Mouse (Mus musculus) neutrophil, adult 5-6 weeks (primary cell): ENCODE measurements around the gene L3mbtl3. TPM values are rescaled to one million over a fixed set of nuclear protein-coding genes. Genes with fewer than 3 reads are reported as not detected.

Experiments
- ATAC-seq: fragments of 151-379, 151-347 bp; 2 replicates; pipeline ENCODE4 v1.8.0; 2017; ENCODE audit warnings: mild to moderate bottlenecking, moderate TSS enrichment; ENCODE audit not compliant: insufficient number of reproducible peaks, poor library complexity, low FRiP score, severe bottlenecking; ENCODE audit errors: extremely low read depth
- total RNA-seq: library from RNA; stranded (forward); fragments of 200-1000 nt; gene quantifications from 2 replicates; pipeline ENCODE4 v1.2.3, GENCODE M21; 2017

L3mbtl3 gene
- total RNA-seq, 1 experiment from 2014 or later: 46.1 TPM

GRCm38 (mm10) chr10:26350153-26350552 lies 25.6 kb downstream of the L3mbtl3 start:
- ATAC-seq: no peak

GRCm38 (mm10) chr10:26347614-26348013 lies 28.2 kb downstream of the L3mbtl3 start:
- ATAC-seq: no peak

- no peak for ATAC-seq
These were observed 29.9 kb downstream of the L3mbtl3 start for GRCm38 (mm10) chr10:26345879-26346278.

GRCm38 (mm10) chr10:26337896-26338503 lies 37.8 kb downstream of the L3mbtl3 start:
- no peak for ATAC-seq

DNA sequence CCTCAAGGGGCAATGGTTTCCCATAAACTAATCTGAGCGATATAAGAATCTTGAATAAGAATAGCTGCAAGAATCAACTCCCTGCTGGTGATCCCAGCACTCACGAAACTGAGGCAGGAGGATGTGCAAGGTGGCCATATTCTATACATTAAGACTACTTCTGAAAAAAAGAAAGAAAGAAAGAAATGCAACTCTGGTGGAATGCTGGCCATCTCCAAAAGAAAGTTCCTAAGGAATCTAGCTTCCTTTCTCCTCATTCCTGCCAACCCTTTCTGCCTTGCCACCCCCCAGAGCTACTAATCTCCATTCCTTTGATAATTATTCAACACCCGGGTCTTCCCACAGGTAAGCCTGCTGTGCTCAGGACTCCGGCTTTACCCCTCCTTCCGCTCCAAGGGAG lies 41.8 kb downstream of the L3mbtl3 start:
- ATAC-seq: no peak

- ATAC-seq: no peak
These were observed 43.0 kb downstream of the L3mbtl3 start for GRCm38 (mm10) chr10:26332781-26333180.

GRCm38 (mm10) chr10:26328843-26329242 lies 46.9 kb downstream of the L3mbtl3 start:
- ATAC-seq: no peak

GRCm38 (mm10) chr10:26327691-26328542 lies 47.9 kb downstream of the L3mbtl3 start:
- no peak for ATAC-seq

DNA sequence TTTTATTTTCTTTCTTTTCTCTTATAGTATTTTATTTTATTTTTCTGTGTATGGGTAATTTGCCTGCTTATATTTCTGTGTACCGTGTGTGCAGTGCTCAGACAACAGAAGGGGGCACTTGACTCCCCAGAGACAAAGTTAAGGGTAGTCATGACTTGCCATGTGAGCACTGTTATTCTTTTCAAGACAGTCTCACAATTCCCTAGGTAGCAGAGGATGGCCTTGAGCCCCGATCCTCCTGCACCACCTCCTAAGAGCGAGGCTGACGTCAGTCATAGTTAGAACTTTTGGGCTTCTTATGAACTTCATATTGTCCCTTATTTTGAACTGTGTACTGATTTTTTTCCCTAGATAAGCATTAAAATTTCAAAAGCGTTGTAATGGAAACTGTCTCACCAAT lies 48.5 kb downstream of the L3mbtl3 start:
- ATAC-seq: no peak

- peak; percentile 69 for ATAC-seq
These were observed 50.5 kb downstream of the L3mbtl3 start for GRCm38 (mm10) chr10:26325320-26325719.

GRCm38 (mm10) chr10:26322344-26323051 lies 53.3 kb downstream of the L3mbtl3 start:
- ATAC-seq: no peak

GRCm38 (mm10) chr10:26320679-26321078 lies 55.1 kb downstream of the L3mbtl3 start:
- ATAC-seq: no peak

DNA sequence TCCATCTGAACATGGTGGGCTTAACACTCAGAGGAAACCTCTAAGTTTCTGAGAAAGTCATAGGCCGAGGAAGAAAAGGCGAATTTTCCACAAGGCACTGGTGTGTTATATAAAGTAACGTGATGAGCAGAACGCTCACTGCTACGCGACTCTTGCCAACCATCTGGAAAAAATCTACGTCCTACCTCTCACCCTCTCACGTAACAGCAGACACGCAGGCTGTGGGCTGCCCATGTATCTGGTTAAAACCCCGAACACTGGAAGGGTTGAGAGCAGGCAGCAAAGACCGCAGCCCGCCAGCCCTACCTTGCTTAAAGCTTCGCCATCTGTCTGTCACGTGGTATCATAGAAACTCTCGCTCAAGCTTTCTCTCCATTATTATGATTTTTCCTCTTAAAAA lies 61.4 kb downstream of the L3mbtl3 start:
- ATAC-seq: no peak

DNA sequence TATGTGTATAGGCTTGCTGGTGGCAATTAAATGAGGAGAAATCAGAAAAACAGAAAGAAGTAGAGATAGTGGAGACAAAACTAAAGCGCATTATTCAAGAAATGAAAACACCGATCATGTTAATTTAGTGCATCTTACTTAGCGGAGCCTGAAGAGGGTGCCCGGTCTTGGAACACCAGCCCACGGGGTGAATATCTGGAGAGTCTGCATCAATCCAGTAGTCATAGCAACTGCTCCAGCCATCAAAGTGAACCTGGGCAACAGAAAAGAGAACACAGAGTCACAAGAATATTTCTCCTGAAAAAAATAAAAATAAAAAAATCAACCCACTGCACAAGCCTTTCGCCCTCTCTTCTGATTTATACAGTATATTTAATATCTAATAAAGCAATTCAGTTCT lies 72.3 kb downstream of the L3mbtl3 start:
- ATAC-seq: no peak

DNA sequence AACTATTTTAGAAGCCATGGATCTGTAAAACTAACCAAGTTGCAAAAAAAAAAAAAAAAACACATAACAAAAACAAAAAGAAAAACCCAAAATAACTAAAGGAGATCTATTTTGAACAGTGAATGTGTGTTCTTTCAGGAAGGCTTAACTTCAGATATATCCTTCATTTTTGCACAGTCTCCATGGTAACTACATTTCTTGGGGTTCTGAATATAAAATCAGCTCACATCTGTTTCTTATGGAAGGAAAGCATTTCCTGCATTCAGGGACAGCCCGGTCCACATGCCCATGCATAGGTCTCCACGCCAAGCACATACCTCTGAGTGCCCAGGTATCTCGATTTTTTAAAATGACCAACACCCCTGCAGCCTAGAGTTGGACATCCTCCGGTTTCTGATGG lies 73.4 kb downstream of the L3mbtl3 start:
- ATAC-seq: no peak

- ATAC-seq: no peak
These were observed 78.1 kb downstream of the L3mbtl3 start for GRCm38 (mm10) chr10:26297626-26298025.

- no peak for ATAC-seq
These were observed 78.6 kb downstream of the L3mbtl3 start for GRCm38 (mm10) chr10:26297200-26297599.

DNA sequence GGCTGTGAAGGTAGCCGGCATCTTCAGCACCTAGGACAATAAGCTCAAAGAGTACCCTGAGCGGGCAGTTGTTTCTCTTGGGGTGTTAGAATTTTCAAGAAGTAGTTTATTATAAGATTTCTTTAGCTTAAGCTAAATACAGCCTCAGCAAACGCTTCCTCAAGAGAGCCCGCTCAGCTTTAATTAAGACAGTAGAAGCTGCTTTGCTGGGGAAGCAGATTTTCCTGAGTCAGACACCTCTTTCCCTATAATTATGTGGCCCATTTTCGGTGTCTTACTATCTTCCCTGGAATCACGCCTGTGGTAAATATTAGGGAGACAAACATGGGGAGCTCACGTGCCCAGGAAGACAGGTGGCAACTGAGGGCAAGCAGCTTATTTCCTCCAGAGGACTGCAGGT lies 88.6 kb downstream of the L3mbtl3 start:
- ATAC-seq: no peak

DNA sequence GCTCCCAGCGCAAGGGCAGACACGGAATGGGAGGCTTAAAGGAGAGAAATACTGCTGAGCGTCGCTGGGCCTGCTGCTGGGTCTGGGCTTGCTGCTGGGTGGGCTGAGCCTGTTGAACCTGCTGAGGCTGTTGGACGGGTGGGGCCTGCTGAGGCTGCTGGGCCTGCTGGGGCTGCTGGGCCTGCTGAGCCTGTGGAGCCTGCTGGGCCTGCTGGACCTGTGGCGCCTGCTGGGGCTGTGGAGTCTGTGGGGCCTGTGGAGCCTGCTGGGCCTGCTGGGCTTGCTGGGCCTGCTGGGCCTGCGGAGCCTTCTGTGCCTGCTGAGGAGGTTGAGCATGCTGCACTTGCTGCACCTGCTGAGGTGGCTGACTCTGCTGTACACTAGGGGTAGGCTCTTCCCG lies 95.8 kb downstream of the L3mbtl3 start:
- no peak for ATAC-seq

GRCm38 (mm10) chr10:26275414-26275813 lies 100.4 kb downstream of the L3mbtl3 start:
- no peak for ATAC-seq
